9 mouse cellular contexts compared by ENCODE assay signal in genomic region chr19:25671681-25672080, GRCm38 (mm10). TPM values are rescaled to one million over a fixed set of nuclear protein-coding genes. Genes with fewer than 3 reads are reported as not detected.
A peak's percentile ranks its signal among the peaks of the same experiment; 100 is the strongest.
DNase-seq lines count a peak whose midpoint lies in the region; ATAC-seq and TF ChIP-seq lines count a peak whose summit lies in the region.
"Had no signal": no experiment of that assay in that cellular context is flagged by ENCODE, and none has a peak within 500 bp of the region (broad histone marks: within the 10 kb centered on the region; RNA-seq: fewer than 3 reads in every experiment).

No protein-coding gene starts in this region.

- no peaks in the 10 kb centered on the region for H3K9me3 ChIP-seq in lung, postnatal 0 days (ENCODE audit: low read length)
- no peaks in the 10 kb centered on the region for H3K9me3 ChIP-seq in limb, embryonic 12.5 days
- no peaks in the 10 kb centered on the region for H3K9me3 ChIP-seq in stomach, embryonic 14.5 days (ENCODE audit: control insufficient read depth, low read depth, low read length)

- peaks cover 18% of the 10 kb centered on the region; the same call in 1 of the 2 replicates for H3K27me3 ChIP-seq in cerebellum, adult 2 months (ENCODE audit: control insufficient read depth, insufficient read depth, low read length)
- peaks cover 92% of the 10 kb centered on the region for H3K27me3 ChIP-seq in lung, postnatal 0 days (replicated peaks; ENCODE audit: insufficient read depth, low read length)
- H3K27me3 ChIP-seq in limb, embryonic 12.5 days: peaks cover 98% of the 10 kb centered on the region
- peaks cover 69% of the 10 kb centered on the region for H3K27me3 ChIP-seq in stomach, embryonic 14.5 days (ENCODE audit: control insufficient read depth, insufficient read depth, low read length)

- no peak for TF ChIP-seq POLR2A in cerebellum, adult 2 months (IDR thresholded peaks at IDR 0.05; ENCODE audit: borderline replicate concordance, insufficient read depth, low read length)

- H3K9ac ChIP-seq in lung, postnatal 0 days (replicated peaks; ENCODE audit: low read depth): no peak overlapping the region
- no peak overlapping the region for H3K9ac ChIP-seq in limb, embryonic 12.5 days (replicated peaks)
- no peak overlapping the region for H3K9ac ChIP-seq in stomach, embryonic 14.5 days (replicated peaks; ENCODE audit: low read depth, low read length)

- H3K4me1 ChIP-seq in cerebellum, adult 2 months (ENCODE audit: control insufficient read depth, insufficient read depth, low read length): no peaks in the 10 kb centered on the region; the same call in 1 of the 2 replicates
- no peaks in the 10 kb centered on the region; the same call in 1 of the 2 replicates for H3K4me1 ChIP-seq in lung, postnatal 0 days (ENCODE audit: insufficient read depth, low read depth, low read length)
- H3K4me1 ChIP-seq in limb, embryonic 12.5 days (replicated peaks): peaks cover 17% of the 10 kb centered on the region
- 0 out of 2 replicates have a peak, but pooled peaks cover 4% of the 10 kb centered on the region for H3K4me1 ChIP-seq in stomach, embryonic 14.5 days (ENCODE audit: control insufficient read depth, insufficient read depth, low read length)

- no peak for TF ChIP-seq EP300 in lung, postnatal 0 days (IDR thresholded peaks at IDR 0.05)

- 2% methylated on average over 14 of the region's 14 CpGs for WGBS in cerebellum, adult 2 months
- WGBS in lung, postnatal 0 days: 2% methylated on average over 14 of the region's 14 CpGs
- 1% methylated on average over 14 of the region's 14 CpGs for WGBS in limb, embryonic 12.5 days
- WGBS in stomach, embryonic 14.5 days: under 1% methylated on average over 14 of the region's 14 CpGs

- DNase-seq in cerebellum, adult 2 months: peak in 1 of 2 experiments; percentile 6
- no peak for DNase-seq in lung, postnatal 0 days (ENCODE audit: low spot score)
- DNase-seq in lung, postnatal 10 days: no peak
- no peak for DNase-seq in gastrocnemius, postnatal 14 days
- no peak for DNase-seq in adrenal gland, postnatal 25 days

- intact Hi-C loops in gastrocnemius, postnatal 14 days (cut with DNase I; ENCODE audit: low total_unique reads): no loop called here

- H3K36me3 ChIP-seq in lung, postnatal 0 days (ENCODE audit: insufficient read depth, low read length): no peaks in the 10 kb centered on the region
- H3K36me3 ChIP-seq in limb, embryonic 12.5 days: no peaks in the 10 kb centered on the region
- no peaks in the 10 kb centered on the region for H3K36me3 ChIP-seq in stomach, embryonic 14.5 days (ENCODE audit: control insufficient read depth, insufficient read depth, low read length)

- no peak for ATAC-seq in cerebellum, adult (ENCODE audit: insufficient number of reproducible peaks, low FRiP score, low TSS enrichment)
- ATAC-seq in lung, postnatal 0 days: no peak
- no peak for ATAC-seq in limb, embryonic 12.5 days (ENCODE audit: insufficient number of reproducible peaks, insufficient read depth, low FRiP score, low TSS enrichment, low read depth)
- ATAC-seq in stomach, embryonic 14.5 days (ENCODE audit: insufficient number of reproducible peaks, insufficient read depth, low FRiP score, low read depth): no peak

- TF ChIP-seq CTCF in cerebellum, adult 2 months (IDR thresholded peaks at IDR 0.05; ENCODE audit: borderline replicate concordance, insufficient read depth, low read depth, low read length): no peak
- no peak for TF ChIP-seq CTCF in lung, postnatal 0 days (IDR thresholded peaks at IDR 0.05)

- H3K27ac ChIP-seq in cerebellum, adult 2 months (ENCODE audit: insufficient read depth, low read length): no peak overlapping the region
- H3K27ac ChIP-seq in lung, postnatal 0 days (ENCODE audit: low read length): no peak overlapping the region
- no peak overlapping the region for H3K27ac ChIP-seq in limb, embryonic 12.5 days
- H3K27ac ChIP-seq in stomach, embryonic 14.5 days (ENCODE audit: low read length): no peak overlapping the region

- H3K4me3 ChIP-seq in cerebellum, adult 2 months (replicated peaks; ENCODE audit: insufficient read depth, low read depth, low read length): peak overlapping the region; percentile 16
- H3K4me3 ChIP-seq in lung, postnatal 0 days (ENCODE audit: low read depth, low read length): peak overlapping the region; percentile 35
- peak overlapping the region; percentile 51 for H3K4me3 ChIP-seq in limb, embryonic 12.5 days (replicated peaks)
- peak overlapping the region; percentile 26 for H3K4me3 ChIP-seq in stomach, embryonic 14.5 days (ENCODE audit: low read depth, low read length)

- H3K4me2 ChIP-seq in lung, postnatal 0 days (replicated peaks; ENCODE audit: low read depth, low read length): peak overlapping the region; percentile 59
- H3K4me2 ChIP-seq in limb, embryonic 12.5 days: peak overlapping the region; percentile 73
- H3K4me2 ChIP-seq in stomach, embryonic 14.5 days (replicated peaks; ENCODE audit: low read depth, low read length): peak overlapping the region; percentile 68

RNA-seq across cellular contexts. Expression of gene Dmrt2, which starts 0.5 kb away (rescaled TPM):
- polyA plus RNA-seq in cerebellum, adult 2 months (2012; rRNA removed): not detected in 2 replicates
- polyA plus RNA-seq in lung, postnatal 0 days (2015; fragmentation: Nextera tagmentation; extraction: Ambion mirVana): 0.18 and 0.20 TPM in 2 replicates
- polyA plus RNA-seq in limb, embryonic 12.5 days (2016; fragmentation: Nextera tagmentation; extraction: Ambion mirVana): 14.2 and 20.7 TPM in 2 replicates
- polyA plus RNA-seq in stomach, embryonic 14.5 days (2014; fragmentation: Nextera tagmentation; extraction: Ambion mirVana): 1.9 and 2.1 TPM in 2 replicates
- total RNA-seq in gastrocnemius, postnatal 14 days (2021): 1 to 10 TPM; 3.9 to 5.1 TPM
- total RNA-seq in adrenal gland, postnatal 25 days (2021): 4.2 and 6.1 TPM in 2 replicates
- total RNA-seq: megakaryocyte progenitor cell, adult 5-6 weeks had no signal
